Mouse (Mus musculus): Measurements from ENCODE around the gene Oog3. TPM values are rescaled to one million over a fixed set of nuclear protein-coding genes. Genes with fewer than 3 reads are reported as not detected.

Oog3 gene
- not detected for polyA plus RNA-seq (2017; shearing (Covaris generic))

DNA sequence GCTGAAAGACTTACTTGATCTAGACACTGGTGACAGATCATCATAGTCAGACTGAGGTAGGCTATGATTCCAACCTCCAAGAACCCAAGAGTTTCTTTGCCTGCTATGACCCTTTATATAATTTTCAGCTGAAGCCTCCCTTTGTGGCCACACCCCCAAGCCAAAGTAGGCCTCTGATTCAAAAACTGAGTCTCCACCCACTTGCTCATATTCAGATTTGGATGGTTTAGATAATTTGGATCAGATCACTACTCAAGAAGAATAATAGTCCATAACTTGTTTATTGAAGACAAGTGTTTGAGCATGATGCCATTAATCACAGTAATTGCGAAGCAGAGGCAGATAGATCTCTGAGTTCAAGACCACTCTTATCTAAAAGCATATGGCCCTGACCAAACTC lies at the start of gene Oog3:
Gene Oog3, minus strand, starts transcription at position 101 of the 400 bp plus-strand sequence.

DNA sequence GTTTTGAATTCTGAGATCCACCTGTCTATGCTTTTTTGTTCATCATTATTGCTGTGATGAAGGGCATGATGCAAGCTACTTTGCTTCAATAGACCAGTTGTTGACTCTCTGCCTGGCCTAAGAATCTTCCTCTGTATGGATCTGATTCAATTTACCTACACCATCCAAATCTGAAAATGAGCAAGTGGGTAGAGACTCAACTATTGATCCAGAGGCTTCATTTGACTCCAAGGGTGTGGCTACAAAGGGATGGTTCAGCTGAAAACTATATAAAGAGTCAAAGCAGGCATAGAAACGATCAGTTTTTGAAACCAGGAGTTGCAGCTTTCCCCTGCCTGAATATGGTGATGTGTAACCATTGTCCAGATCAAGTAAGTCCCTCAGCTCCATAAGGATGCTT lies 28.0 kb upstream of the Oog3 start, which contains the start of gene Oog2:
Gene Oog2, plus strand, starts transcription at position 301 of the 400 bp plus-strand sequence.

Other genes starting within 250 kb of the Oog3 start
- gene Pramef25, start 211.6 kb downstream of the Oog3 start, polyA plus RNA-seq (2017; shearing (Covaris generic)): not detected
- gene Gm13101, start 195.7 kb downstream of the Oog3 start, polyA plus RNA-seq (2017; shearing (Covaris generic)): not detected
- gene Pramef17, start 168.3 kb downstream of the Oog3 start, polyA plus RNA-seq (2017; shearing (Covaris generic)): not detected
- gene Pramel4, start 103.5 kb downstream of the Oog3 start, polyA plus RNA-seq (2017; shearing (Covaris generic)): 0.11 TPM
- gene Gm13102, start 56.2 kb downstream of the Oog3 start, polyA plus RNA-seq (2017; shearing (Covaris generic)): 0.10 TPM
- not detected for gene Oog2, start 28.1 kb upstream of the Oog3 start, polyA plus RNA-seq (2017; shearing (Covaris generic))
- not detected for gene C87977, start 50.7 kb upstream of the Oog3 start, polyA plus RNA-seq (2017; shearing (Covaris generic))
- not detected for gene Pramel5, start 117.8 kb upstream of the Oog3 start, polyA plus RNA-seq (2017; shearing (Covaris generic))
- gene Gm13128, start 167.6 kb upstream of the Oog3 start, polyA plus RNA-seq (2017; shearing (Covaris generic)): not detected
- gene Gm13119, start 195.3 kb upstream of the Oog3 start, polyA plus RNA-seq (2017; shearing (Covaris generic)): not detected
- not detected for gene Pramef20, start 215.3 kb upstream of the Oog3 start, polyA plus RNA-seq (2017; shearing (Covaris generic))
- gene Pramef12, start 245.8 kb upstream of the Oog3 start, polyA plus RNA-seq (2017; shearing (Covaris generic)): not detected

Measured in CD4-positive, CD25-positive, alpha-beta regulatory T cell (primary cell).